Mouse (Mus musculus) embryonic fibroblast, embryonic 13.5 days (primary cell): Measurements from ENCODE around the gene Plscr4.

Source experiments
- CTCF ChIP-seq: IDR thresholded peaks from 2 replicates; pipeline ENCODE4 v1.5.1; 2011; ENCODE audit warnings: mild to moderate bottlenecking, control low read depth, low read length, moderate library complexity, borderline replicate concordance; ENCODE audit not compliant: insufficient read depth
- POLR2A ChIP-seq: IDR thresholded peaks from 2 replicates; pipeline ENCODE4 v1.6.1; 2011; ENCODE audit warnings: low read depth, mild to moderate bottlenecking, control low read depth, low read length, moderate library complexity

DNA sequence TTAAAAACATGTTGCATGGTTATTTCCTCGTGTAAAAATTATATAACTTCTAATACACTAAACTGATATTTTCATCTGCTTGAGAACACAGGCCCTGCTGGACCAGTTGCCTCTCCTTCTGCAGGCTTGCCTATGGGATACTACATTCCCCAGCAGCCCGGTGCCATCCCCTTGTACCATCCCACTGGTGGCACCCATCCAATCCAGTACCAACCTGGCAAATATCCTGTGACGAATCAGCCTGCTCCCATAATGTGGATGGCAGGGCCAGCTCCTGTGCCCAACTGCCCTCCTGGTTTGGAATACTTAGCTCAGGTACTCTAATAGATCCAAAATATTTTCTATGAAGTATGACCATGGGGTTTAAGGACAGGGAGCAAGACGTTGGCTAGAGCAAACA is 25.4 kb downstream of the Plscr4 start:
- TF ChIP-seq CTCF, result no peak
- TF ChIP-seq POLR2A, result no peak
